Mouse (Mus musculus): ENCODE data around the gene Draxin. TPM values are rescaled to one million over a fixed set of nuclear protein-coding genes. Genes with fewer than 3 reads are reported as not detected.
"Not testable (repeated sequence)": the region's sequence is repeated elsewhere in the genome, so short reads cannot be mapped to it uniquely, and the experiment has no call there.

Gene Draxin
- total RNA-seq (2014; rRNA removed) (23.9 and 29.5 TPM in 2 replicates), polyA plus RNA-seq (2015; fragmentation: Nextera tagmentation; extraction: Ambion mirVana) (4.3 and 5.0 TPM in 2 replicates)

DNA sequence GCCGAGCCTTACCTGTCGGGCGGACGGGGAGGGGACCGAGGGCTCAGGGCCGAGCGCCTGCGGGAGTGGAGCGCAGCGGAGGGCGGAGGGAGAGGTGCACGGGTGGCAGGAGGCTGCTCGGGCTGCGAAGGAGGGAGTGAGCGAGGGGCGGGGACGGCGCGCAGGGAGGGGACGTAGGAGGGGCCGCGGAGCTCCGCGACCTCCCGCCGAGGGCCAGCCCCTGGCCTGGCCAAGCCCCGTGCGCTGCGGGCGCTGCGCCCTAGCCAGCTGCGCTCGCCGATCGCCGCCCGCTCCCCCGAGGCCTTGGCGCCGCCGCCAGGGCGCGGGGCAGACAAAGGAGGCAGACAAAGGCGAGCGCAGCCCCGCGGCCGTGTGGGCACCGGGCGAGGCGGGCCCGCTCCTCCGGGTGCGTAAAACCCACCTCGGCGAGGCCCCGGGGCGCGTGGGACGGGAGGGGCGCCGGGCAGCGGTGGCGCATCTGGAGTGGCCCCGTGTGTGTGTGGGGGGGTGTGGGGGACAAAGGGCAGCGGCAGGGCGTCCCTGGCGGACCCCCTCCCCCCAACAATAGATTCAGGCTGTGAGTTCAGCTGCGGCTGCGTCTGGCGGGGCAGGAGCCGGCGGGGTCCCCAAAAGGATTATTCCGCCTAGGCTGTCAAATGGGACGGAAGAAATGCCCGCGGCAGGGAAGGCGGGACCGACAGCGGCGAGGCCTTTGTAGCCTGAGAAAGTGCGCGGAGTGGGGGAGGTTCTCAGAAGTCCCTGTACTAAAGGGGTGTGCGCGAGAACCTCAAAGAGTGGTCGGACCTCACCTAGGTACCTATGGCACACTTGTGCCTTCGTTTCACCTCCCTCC lies at the start of gene Draxin:
TSS of gene Draxin (minus strand) at position 138 of the 853 bp plus-strand sequence.
- DNase-seq (ENCODE audit: low spot score) (peak; percentile 79), ATAC-seq (ENCODE audit: low FRiP score) (peak; percentile 80)
- Histone ChIP-seq H3K4me1 (ENCODE audit: insufficient read depth, low read length) (peaks cover 5% of the 10 kb centered on the region), H3K9ac (replicated peaks; ENCODE audit: low read length, poor library complexity, severe bottlenecking) (peak within 1 kb of the TSS; percentile 92), H3K9me3 (ENCODE audit: low read length) (no peaks in the 10 kb centered on the region), H3K27ac (ENCODE audit: low read depth, low read length) (peak within 1 kb of the TSS; percentile 94), H3K27me3 (ENCODE audit: insufficient read depth, low read length) (no peaks in the 10 kb centered on the region), H3K4me2 (ENCODE audit: low read depth, low read length, poor library complexity, severe bottlenecking) (peak within 1 kb of the TSS; percentile 91), H3K36me3 (ENCODE audit: insufficient read depth, low read length) (no peaks in the 10 kb centered on the region), H3K4me3 (ENCODE audit: low read depth, low read length) (peak within 1 kb of the TSS; percentile 73)
- whole genome bisulfite sequencing = under 1% methylated on average over 40 of the region's 87 CpGs
- no peak for TF ChIP-seq CTCF (IDR thresholded peaks at IDR 0.05)

DNA sequence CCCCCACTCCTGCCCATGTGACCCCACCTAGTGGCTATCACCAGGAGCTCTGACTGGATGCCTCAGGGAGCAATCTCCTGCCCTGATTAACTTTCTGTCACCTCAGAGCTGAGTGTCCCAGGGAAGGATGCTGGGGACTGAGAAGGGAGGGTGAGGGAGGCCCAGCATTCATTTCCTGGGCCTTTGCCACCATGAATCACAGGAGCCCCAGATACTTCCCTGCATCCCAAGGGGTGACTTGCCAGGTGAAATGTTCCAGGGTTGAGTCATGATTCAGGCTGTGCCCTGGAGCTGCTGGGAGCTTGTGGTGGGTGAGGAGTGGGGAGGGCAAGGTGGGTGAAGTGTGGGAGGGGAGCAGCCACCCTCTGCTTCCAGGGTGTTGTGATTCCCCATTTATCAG lies 47.2 kb upstream of the Draxin start:
- DNase-seq (ENCODE audit: low spot score) (no peak), ATAC-seq (ENCODE audit: low FRiP score) (no peak)

DNA sequence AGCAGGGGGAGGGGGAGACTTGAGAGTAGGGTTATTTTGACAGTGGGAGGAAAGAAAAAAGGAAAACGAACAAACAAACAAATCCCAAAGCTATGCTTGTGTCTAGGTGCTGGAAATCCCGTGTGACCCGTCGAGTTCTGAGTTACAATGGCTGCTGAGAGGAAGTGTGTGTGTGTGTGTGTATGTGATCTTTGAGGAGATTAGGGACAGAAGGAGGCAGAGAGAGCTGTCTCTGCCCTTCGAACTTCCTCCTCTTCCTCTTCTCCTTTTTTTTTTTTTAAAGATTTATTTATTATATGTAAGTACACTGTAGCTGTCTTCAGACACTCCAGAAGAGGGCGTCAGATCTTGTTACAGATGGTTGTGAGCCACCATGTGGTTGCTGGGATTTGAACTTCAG lies 46.1 kb upstream of the Draxin start:
- H3K27ac ChIP-seq (ENCODE audit: low read depth, low read length); H3K4me3 ChIP-seq (ENCODE audit: low read depth, low read length); H3K4me2 ChIP-seq (ENCODE audit: low read depth, low read length, poor library complexity, severe bottlenecking); ATAC-seq (ENCODE audit: low FRiP score); H3K27me3 ChIP-seq (ENCODE audit: insufficient read depth, low read length); DNase-seq (ENCODE audit: low spot score); H3K4me1 ChIP-seq (ENCODE audit: insufficient read depth, low read length); H3K9ac ChIP-seq (replicated peaks; ENCODE audit: low read length, poor library complexity, severe bottlenecking); H3K9me3 ChIP-seq (ENCODE audit: low read length); H3K36me3 ChIP-seq (ENCODE audit: insufficient read depth, low read length): not testable (repeated sequence)
- 70% methylated on average over 5 of the region's 6 CpGs for WGBS

More for the DNA sequence above, 47.2 kb upstream of the Draxin start:
- Histone ChIP-seq H3K9ac (replicated peaks; ENCODE audit: low read length, poor library complexity, severe bottlenecking) (no peak overlapping the region), H3K9me3 (ENCODE audit: low read length) (no peaks in the 10 kb centered on the region), H3K27ac (ENCODE audit: low read depth, low read length) (no peak overlapping the region), H3K4me3 (ENCODE audit: low read depth, low read length) (no peak overlapping the region), H3K27me3 (ENCODE audit: insufficient read depth, low read length) (peaks cover 6% of the 10 kb centered on the region; the same call in 1 of the 2 replicates), H3K4me1 (ENCODE audit: insufficient read depth, low read length) (peaks cover 3% of the 10 kb centered on the region; the same call in 1 of the 2 replicates), H3K4me2 (ENCODE audit: low read depth, low read length, poor library complexity, severe bottlenecking) (no peak overlapping the region), H3K36me3 (ENCODE audit: insufficient read depth, low read length) (no peaks in the 10 kb centered on the region)
- no peak for TF ChIP-seq CTCF (IDR thresholded peaks at IDR 0.05)

DNA sequence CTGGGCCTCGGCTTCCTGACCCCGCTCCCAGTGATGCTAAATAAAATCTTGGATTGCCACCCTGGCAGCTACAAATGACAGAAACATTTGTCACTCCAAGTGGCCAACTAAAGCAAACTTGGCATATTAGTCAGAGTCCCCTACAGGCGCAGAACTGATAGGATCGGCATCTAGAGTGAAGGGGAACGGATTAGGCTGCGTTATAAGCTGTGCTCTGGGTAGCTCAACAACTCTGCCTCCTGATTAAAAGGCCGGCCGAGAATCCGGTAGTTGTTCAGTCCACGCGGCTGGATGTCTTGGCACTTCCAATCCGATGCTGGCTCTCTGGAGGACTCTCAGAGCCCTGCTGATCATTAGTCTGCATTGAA lies 44.0 kb upstream of the Draxin start:
- H3K9me3 ChIP-seq (ENCODE audit: low read length) = no peaks in the 10 kb centered on the region
- H3K36me3 ChIP-seq (ENCODE audit: insufficient read depth, low read length) = no peaks in the 10 kb centered on the region
- H3K9ac ChIP-seq (replicated peaks; ENCODE audit: low read length, poor library complexity, severe bottlenecking) = no peak overlapping the region
- H3K4me1 ChIP-seq (ENCODE audit: insufficient read depth, low read length) = peaks cover 3% of the 10 kb centered on the region; the same call in 1 of the 2 replicates
- H3K27ac ChIP-seq (ENCODE audit: low read depth, low read length) = 0 out of 2 replicates have a peak overlapping the region, but pooled peaks have one; percentile 55
- ATAC-seq (ENCODE audit: low FRiP score) = no peak
- peak; percentile 47 for DNase-seq (ENCODE audit: low spot score)
- peaks cover 15% of the 10 kb centered on the region for H3K27me3 ChIP-seq (ENCODE audit: insufficient read depth, low read length)
- H3K4me3 ChIP-seq (ENCODE audit: low read depth, low read length) = peak overlapping the region; percentile 32; the same call in 1 of the 2 replicates
- WGBS = 6% methylated on average over 12 of the region's 12 CpGs
- H3K4me2 ChIP-seq (ENCODE audit: low read depth, low read length, poor library complexity, severe bottlenecking) = peak overlapping the region; percentile 51
- TF ChIP-seq CTCF (IDR thresholded peaks at IDR 0.05) = peak; percentile 20; the same call in 1 of the 2 replicates

DNA sequence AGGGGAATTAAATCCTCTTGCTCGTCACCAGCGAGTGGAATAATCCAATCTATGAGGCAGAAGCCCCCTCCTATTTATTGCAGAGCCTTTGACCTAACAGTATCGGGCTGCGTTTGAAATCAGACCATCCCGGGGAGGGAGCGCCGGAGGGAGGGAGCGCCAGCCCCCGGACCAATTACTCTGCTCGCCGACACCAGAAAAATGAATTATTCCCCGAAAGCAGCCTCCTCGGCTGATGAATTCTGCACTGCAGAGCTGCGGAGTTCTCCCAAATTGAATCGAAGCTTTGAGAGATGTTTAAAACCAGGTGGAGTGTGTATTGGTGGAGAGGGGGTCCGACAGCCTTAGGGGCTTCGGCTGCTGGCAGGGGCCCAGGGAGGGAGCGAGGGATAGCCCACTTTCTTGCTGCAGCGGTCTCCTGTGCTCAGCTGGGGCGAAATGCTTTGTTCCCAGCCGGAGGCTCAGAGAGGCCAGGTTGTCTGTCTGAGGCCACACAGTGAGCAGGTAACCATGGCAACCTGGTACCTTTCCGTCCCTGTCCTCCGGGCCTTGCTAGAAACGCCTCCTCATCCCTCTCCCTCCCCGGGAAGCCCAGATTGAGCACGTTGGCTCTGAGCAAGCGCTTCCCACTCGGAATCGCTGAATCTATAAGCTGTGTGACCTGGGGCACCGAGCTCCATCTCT lies 43.5 kb upstream of the Draxin start:
- DNase-seq (ENCODE audit: low spot score) (peak; percentile 75), ATAC-seq (ENCODE audit: low FRiP score) (peak; percentile 47; the same call in 1 of the 2 replicates)
- no peak for TF ChIP-seq CTCF (IDR thresholded peaks at IDR 0.05)
- H3K36me3 ChIP-seq (ENCODE audit: insufficient read depth, low read length) = no peaks in the 10 kb centered on the region
- H3K9me3 ChIP-seq (ENCODE audit: low read length) = no peaks in the 10 kb centered on the region
- 0% methylated on average over 30 of the region's 30 CpGs for WGBS
- peaks cover 15% of the 10 kb centered on the region for H3K27me3 ChIP-seq (ENCODE audit: insufficient read depth, low read length)
- H3K27ac ChIP-seq (ENCODE audit: low read depth, low read length) = 0 out of 2 replicates have a peak overlapping the region, but pooled peaks have one; percentile 55
- H3K4me1 ChIP-seq (ENCODE audit: insufficient read depth, low read length) = peaks cover 3% of the 10 kb centered on the region; the same call in 1 of the 2 replicates
- peak overlapping the region; percentile 51 for H3K4me2 ChIP-seq (ENCODE audit: low read depth, low read length, poor library complexity, severe bottlenecking)
- peak overlapping the region; percentile 48 for H3K9ac ChIP-seq (replicated peaks; ENCODE audit: low read length, poor library complexity, severe bottlenecking)
- peak overlapping the region; percentile 32 for H3K4me3 ChIP-seq (ENCODE audit: low read depth, low read length)

Data from midbrain, postnatal 0 days (tissue).